Mouse (Mus musculus) neural tube, embryonic 15.5 days (tissue): ENCODE data around the gene Tedc1. TPM values are rescaled to one million over a fixed set of nuclear protein-coding genes. Genes with fewer than 3 reads are reported as not detected.

Source experiments
- ATAC-seq: fragments of 200-750 bp; cut with Nextera tagmentation; 2 replicates; pipeline ENCODE4 v1.8.0; 2017; ENCODE audit warnings: mild to moderate bottlenecking, moderate TSS enrichment, moderate library complexity; ENCODE audit not compliant: low FRiP score
- H3K27ac ChIP-seq: fragments of 300-500 bp; sonication (generic); replicated peaks from 2 replicates; pipeline ENCODE4 v1.5.1; 2015; ENCODE audit warnings: mild to moderate bottlenecking, inconsistent platforms
- H3K27me3 ChIP-seq: fragments of 300-500 bp; sonication (generic); replicated peaks from 2 replicates; pipeline ENCODE4 v1.6.1; 2015; ENCODE audit warnings: inconsistent platforms
- H3K36me3 ChIP-seq: fragments of 300-500 bp; sonication (generic); 2 replicates; pipeline ENCODE4 v1.6.1; 2015; ENCODE audit warnings: inconsistent platforms
- H3K4me1 ChIP-seq: fragments of 300-500 bp; sonication (generic); 2 replicates; pipeline ENCODE4 v1.6.1; 2015; ENCODE audit warnings: inconsistent platforms
- H3K4me2 ChIP-seq: fragments of 300-500 bp; sonication (generic); 2 replicates; pipeline ENCODE4 v1.6.1; 2015; ENCODE audit warnings: inconsistent platforms, mild to moderate bottlenecking, moderate library complexity
- H3K4me3 ChIP-seq: fragments of 300-500 bp; sonication (generic); replicated peaks from 2 replicates; pipeline ENCODE4 v1.5.1; 2015; ENCODE audit warnings: mild to moderate bottlenecking, inconsistent platforms
- H3K9ac ChIP-seq: fragments of 300-500 bp; sonication (generic); replicated peaks from 2 replicates; pipeline ENCODE4 v1.6.1; 2015; ENCODE audit warnings: mild to moderate bottlenecking, inconsistent platforms
- H3K9me3 ChIP-seq: fragments of 300-500 bp; sonication (generic); replicated peaks from 2 replicates; pipeline ENCODE4 v1.6.1; 2016; ENCODE audit warnings: inconsistent platforms
- WGBS: fragments of 180-500 bp; shearing (Covaris S2); methylation state at CpG from one replicate; pipeline ENCODE4 v1.1.7; 2015; ENCODE audit warnings: mixed read lengths; 5-methylcytosine and 5-hydroxymethylcytosine counted together
- polyA plus RNA-seq: library from polyadenylated mRNA; unstranded; fragments of >200 nt; fragmentation: Nextera tagmentation; extraction: Ambion mirVana; gene quantifications from 2 replicates; pipeline ENCODE4 v1.2.1, GENCODE M21; 2015

Tedc1 gene
- 19.6 and 36.6 TPM in 2 replicates for polyA plus RNA-seq

DNA sequence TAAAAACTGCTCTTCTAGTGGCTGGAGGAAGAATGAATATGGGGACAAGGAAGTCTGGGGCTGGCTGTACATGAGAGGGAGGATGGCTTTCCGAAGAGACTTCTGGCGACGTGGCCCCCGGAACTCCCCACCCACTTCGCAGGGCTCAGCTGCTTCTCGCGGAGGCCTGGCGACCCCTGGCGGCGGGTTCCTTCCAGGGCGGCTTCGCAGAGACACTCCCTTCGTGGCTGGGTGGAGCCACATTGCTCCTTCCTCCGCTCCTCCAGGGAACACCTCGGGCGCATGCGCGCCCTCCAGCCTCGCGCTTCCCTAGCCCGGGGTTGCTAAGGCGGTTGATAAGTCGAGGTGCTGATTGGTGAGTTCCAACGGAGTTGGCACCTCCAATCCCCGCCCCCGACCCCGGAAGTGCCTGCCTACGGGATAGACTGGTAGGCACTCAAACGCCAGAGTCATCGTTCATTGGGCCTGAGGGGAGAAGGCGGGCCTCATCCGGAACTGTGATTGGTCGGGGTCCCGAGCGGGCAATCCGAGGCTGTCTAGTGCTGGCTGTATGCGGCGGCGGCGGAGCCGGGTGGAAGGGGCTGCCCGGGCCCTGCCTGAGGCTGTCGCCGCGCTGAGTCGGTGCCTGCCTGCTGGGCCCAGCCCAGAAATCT is at the start of gene Tedc1:
Tedc1 (plus strand) TSS at position 535 of the 653 bp plus-strand sequence.
- ATAC-seq = peak; percentile 97
- H3K9ac ChIP-seq = peak within 1 kb of the TSS; percentile 53
- no peaks in the 10 kb centered on the region for H3K9me3 ChIP-seq
- H3K4me2 ChIP-seq = peak within 1 kb of the TSS; percentile 97
- peak within 1 kb of the TSS; percentile 79 for H3K27ac ChIP-seq
- peaks cover 36% of the 10 kb centered on the region for H3K4me1 ChIP-seq
- WGBS = under 1% methylated on average over 46 of the region's 46 CpGs
- peak within 1 kb of the TSS; percentile 63 for H3K4me3 ChIP-seq
- no peaks in the 10 kb centered on the region for H3K36me3 ChIP-seq
- peaks cover 17% of the 10 kb centered on the region for H3K27me3 ChIP-seq

DNA sequence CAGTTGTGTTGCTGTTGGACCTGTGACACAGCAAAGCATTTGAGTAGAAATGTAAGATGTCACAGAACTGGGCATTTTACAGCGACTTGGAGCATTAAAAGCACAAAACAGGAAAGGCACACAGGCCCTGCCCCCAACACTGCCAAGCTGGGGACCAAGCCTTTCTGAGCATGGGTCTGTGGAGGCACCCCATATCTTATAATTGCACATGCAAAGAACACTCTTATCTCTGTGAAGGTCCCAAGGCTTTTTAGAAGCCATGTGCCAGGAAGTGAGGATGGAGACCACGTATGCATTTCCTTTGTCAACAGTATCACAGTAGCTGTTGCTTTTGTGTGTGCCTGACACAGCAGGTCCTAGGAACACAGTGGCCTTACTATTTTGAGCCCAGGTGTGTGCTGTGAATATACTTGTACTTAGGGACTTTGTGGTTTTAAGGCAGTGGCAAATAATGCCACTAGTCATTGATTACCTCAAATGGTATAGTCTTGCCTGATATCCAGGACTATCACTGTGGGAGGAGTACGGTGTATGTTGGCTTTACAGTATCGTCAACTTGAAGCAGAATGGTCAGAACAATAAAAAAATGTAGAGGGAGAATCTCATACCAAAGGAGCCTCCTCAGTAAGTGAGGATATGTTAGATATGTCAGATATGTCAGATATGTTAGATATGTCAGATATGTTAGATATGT is 48.6 kb upstream of the Tedc1 start:
- H3K4me1 ChIP-seq = peaks cover 49% of the 10 kb centered on the region
- H3K36me3 ChIP-seq = no peaks in the 10 kb centered on the region
- H3K4me2 ChIP-seq = no peak overlapping the region
- no peaks in the 10 kb centered on the region for H3K9me3 ChIP-seq
- H3K4me3 ChIP-seq = no peak overlapping the region
- 83% methylated on average over 4 of the region's 4 CpGs for WGBS
- H3K9ac ChIP-seq = no peak overlapping the region
- H3K27me3 ChIP-seq = no peaks in the 10 kb centered on the region
- ATAC-seq = no peak
- H3K27ac ChIP-seq = no peak overlapping the region

DNA sequence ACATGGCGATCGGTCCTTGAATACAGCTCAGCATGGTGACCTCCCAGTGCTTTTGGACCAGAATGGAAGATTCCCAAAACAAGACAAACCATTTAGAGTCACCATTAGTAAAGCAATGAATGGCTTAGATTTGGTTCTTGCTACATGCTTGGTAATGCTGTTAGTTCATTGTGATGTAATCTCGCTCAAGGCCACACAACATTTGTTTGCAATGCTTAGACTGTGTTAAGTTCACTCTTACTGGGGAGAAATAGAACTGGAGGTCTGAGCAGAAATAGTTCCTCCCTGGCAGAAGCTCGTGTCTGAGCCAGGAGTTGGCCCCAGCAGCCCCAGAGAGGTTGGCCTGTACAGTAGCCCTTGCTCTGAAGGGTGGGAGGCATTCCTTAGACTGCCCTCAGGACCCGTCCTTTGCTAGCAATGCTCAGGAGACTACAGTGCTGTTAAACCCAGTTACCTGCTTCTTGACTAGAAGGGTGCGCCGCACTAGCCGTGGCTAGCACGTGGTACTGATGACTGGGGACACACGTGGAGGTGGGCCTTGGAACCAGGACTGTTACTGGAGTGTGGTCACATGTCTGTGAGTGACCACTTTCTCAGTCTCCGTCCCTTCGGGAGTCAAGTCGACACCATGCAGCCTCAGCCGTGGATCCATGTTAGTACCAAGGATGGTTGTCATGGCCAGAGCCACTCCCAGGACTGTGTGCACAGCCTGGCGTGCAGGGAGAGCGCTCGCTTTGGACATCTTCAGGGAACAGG is 47.5 kb upstream of the Tedc1 start:
- no peak for ATAC-seq
- H3K27ac ChIP-seq = no peak overlapping the region

DNA sequence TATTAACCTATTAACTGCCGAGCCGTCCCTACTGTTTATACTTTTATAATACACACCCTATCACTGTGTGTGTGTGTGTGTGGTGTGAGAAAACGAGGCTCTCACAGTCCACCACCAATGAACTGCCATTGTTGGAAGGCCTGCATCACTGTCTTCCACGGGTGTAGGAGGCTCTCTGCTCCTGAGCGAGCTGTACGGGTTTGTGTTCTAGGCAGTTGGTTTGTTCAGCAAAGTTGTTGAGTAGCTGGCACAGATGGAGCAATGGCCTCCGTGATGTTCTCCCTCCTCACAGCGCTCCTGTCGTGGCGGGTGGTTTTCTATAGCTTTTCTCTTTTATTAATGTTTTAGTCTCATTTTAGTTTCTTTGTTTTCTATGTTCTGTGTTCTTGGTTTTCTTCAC is 46.4 kb upstream of the Tedc1 start:
- WGBS = 73% methylated on average over 10 of the region's 10 CpGs
- no peak overlapping the region for H3K4me3 ChIP-seq
- H3K27me3 ChIP-seq = no peaks in the 10 kb centered on the region
- H3K36me3 ChIP-seq = peaks cover 16% of the 10 kb centered on the region
- no peak for ATAC-seq
- no peak overlapping the region for H3K4me2 ChIP-seq
- H3K4me1 ChIP-seq = peaks cover 36% of the 10 kb centered on the region
- H3K27ac ChIP-seq = no peak overlapping the region
- H3K9me3 ChIP-seq = no peaks in the 10 kb centered on the region
- H3K9ac ChIP-seq = no peak overlapping the region

More for the DNA sequence above, 47.5 kb upstream of the Tedc1 start:
- Histone ChIP-seq H3K4me1 (peaks cover 42% of the 10 kb centered on the region), H3K27me3 (no peaks in the 10 kb centered on the region), H3K4me3 (no peak overlapping the region), H3K9ac (no peak overlapping the region), H3K36me3 (peaks cover 5% of the 10 kb centered on the region; the same call in 1 of the 2 replicates), H3K9me3 (no peaks in the 10 kb centered on the region), H3K4me2 (no peak overlapping the region)
- WGBS = 86% methylated on average over 17 of the region's 17 CpGs

DNA sequence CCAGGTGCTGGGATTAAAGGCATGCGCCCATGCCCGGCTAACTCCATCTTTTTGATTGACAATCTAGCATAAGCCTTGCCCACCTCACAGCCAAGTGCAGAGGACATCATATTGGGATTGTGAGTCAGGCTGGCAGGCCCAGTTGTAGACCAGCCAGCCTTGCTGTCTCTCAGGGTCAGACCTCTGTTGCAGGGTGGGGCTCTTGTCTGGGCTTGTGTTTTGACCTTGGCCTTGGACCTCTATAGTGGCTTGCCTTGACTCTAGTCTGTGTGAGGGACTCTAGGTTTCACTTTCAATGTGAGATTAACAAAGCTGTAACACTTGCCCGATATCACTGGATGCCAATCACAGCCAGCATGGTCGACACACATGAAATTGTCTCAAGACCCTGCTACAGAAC is 42.1 kb upstream of the Tedc1 start:
- Histone ChIP-seq H3K4me1 (peaks cover 23% of the 10 kb centered on the region), H3K9ac (no peak overlapping the region), H3K9me3 (no peaks in the 10 kb centered on the region), H3K4me2 (no peak overlapping the region), H3K36me3 (peaks cover 45% of the 10 kb centered on the region), H3K27me3 (no peaks in the 10 kb centered on the region), H3K27ac (no peak overlapping the region), H3K4me3 (no peak overlapping the region)
- ATAC-seq = no peak
- 93% methylated on average over 4 of the region's 4 CpGs for WGBS

DNA sequence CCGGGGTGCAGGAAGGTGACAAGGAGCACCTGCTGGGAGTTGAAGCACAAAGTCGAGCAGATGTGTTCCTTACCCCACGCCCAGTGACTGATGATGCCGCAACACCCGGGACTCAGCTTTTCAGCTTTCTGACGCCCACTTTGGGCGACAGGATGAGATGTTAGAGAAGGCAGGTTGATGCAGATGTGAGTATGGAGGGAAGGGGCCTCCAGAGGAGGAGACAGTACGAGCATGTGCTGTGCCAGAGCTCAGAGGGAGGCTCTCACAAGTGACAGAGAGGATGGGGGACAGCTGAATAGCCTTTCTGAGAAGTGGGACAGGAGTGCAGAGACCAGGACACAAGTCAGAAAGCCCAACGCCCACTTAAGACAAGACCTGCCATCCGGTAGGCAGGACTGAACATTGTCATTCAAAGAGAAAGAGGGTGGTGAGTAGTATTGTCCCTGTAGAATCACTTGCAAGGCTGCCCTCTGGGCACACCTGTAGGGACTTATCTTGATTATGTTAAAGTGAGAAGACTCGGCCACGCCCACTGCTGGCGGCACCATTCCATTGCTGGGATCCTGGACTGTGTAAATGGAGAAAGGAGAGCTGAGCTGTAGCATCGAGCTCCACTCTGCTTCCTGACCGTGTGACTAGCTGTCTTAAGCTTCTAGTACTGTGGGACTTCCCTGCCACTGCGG is 41.2 kb upstream of the Tedc1 start:
- Histone ChIP-seq H3K27ac (no peak overlapping the region), H3K36me3 (peaks cover 45% of the 10 kb centered on the region), H3K27me3 (no peaks in the 10 kb centered on the region), H3K4me2 (no peak overlapping the region), H3K4me1 (peaks cover 16% of the 10 kb centered on the region), H3K9ac (no peak overlapping the region), H3K9me3 (no peaks in the 10 kb centered on the region), H3K4me3 (no peak overlapping the region)
- 91% methylated on average over 16 of the region's 16 CpGs for WGBS
- ATAC-seq = no peak

DNA sequence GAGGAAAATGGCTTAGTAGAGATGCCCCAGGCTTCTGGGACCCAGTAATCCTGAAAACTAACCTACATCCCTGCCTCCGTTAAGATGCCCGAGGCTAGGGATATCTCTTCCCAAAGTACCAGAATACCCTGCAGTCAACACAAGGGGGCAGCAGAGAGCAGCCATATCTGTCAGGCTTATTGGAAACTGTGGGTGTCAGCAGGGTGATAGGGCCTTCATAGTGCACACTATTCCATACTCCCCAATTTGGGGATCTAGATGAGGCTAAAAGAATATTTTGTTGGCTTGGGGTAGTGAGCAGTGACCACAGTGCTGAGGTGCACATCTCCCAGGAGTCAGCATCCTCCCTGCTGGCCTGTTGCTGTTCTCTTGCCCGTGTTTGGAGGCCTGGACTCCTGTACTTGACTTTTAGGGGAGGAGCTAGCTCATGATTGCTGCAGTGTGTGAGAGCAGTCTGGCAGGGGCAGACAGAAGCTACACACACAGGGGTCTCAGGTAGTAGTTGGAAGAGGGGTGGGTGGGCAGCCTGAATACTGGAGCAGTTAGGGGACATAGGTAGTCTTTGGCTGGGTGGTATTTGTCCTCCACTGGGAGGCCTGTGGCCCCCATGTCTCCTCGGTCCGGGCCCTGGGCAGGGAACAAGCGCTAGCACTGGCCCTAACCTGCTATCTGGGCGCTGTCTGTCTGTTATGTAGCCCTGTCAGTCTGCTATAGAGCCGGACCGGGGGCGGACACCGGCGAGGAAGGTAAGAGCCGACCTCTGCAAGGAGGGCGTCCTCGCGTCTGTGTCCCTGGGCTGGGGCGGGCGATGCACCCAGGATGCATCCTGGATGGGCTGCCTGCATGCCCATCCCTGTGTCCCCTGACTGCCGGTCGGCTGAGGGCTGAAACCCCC is 36.5 kb upstream of the Tedc1 start:
- H3K27ac ChIP-seq = no peak overlapping the region
- peaks cover 73% of the 10 kb centered on the region for H3K36me3 ChIP-seq
- no peaks in the 10 kb centered on the region for H3K27me3 ChIP-seq
- 86% methylated on average over 20 of the region's 20 CpGs for WGBS
- ATAC-seq = peak; percentile 53; the same call in 1 of the 2 replicates
- no peaks in the 10 kb centered on the region for H3K4me1 ChIP-seq
- no peak overlapping the region for H3K9ac ChIP-seq
- no peak overlapping the region for H3K4me2 ChIP-seq
- H3K4me3 ChIP-seq = no peak overlapping the region
- H3K9me3 ChIP-seq = no peaks in the 10 kb centered on the region

DNA sequence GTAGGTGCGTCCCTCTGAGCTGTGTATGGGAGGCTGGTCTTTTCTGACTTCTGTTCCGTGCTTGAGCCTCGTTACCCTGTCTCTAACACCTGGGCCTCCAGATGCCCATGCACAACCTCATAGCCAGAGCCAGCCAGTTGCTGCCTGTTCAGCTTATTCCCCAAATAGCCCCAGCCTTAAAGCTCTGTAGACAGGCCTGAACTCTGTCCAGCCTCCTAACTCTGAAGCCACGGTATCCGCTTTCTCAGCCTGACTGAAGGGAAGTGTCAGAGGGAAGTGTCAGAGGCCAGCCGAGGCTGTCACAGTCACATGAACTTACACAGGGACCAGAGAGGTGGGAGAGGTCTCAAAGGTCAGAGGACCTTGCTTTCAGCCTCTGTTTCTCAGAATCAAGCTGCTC is 31.5 kb upstream of the Tedc1 start:
- ATAC-seq = no peak

DNA sequence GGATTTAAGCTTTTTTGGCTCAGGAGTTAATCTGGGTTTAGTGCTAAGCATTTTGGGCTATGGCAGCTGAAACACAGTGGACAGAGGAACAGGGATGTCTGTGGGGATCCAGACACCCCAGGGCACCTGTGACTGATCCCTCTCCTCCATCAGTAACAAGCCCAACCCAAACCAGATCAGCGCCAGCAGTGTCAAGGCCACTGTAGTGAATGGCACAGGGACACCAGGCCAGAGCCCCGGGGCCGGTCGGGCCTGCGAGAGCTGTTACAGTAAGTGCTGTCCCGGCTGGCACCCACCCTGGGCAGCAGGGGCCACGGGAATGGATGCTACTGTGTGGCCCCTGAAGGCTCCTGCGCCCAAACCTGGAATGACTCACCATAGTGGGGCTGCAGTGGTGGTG is 25.5 kb upstream of the Tedc1 start:
- Histone ChIP-seq H3K4me2 (no peak overlapping the region), H3K27ac (no peak overlapping the region), H3K27me3 (no peaks in the 10 kb centered on the region), H3K4me3 (no peak overlapping the region), H3K9me3 (no peaks in the 10 kb centered on the region), H3K4me1 (0 out of 2 replicates have a peak, but pooled peaks cover 5% of the 10 kb centered on the region), H3K36me3 (peaks cover 100% of the 10 kb centered on the region), H3K9ac (no peak overlapping the region)
- no peak for ATAC-seq
- WGBS = 92% methylated on average over 8 of the region's 8 CpGs

More for the DNA sequence above, 31.5 kb upstream of the Tedc1 start:
- WGBS = 86% methylated on average over 6 of the region's 6 CpGs
- Histone ChIP-seq H3K27me3 (no peaks in the 10 kb centered on the region), H3K9me3 (no peaks in the 10 kb centered on the region), H3K36me3 (peaks cover 94% of the 10 kb centered on the region), H3K4me2 (no peak overlapping the region), H3K27ac (no peak overlapping the region), H3K4me1 (no peaks in the 10 kb centered on the region), H3K4me3 (no peak overlapping the region), H3K9ac (no peak overlapping the region)

DNA sequence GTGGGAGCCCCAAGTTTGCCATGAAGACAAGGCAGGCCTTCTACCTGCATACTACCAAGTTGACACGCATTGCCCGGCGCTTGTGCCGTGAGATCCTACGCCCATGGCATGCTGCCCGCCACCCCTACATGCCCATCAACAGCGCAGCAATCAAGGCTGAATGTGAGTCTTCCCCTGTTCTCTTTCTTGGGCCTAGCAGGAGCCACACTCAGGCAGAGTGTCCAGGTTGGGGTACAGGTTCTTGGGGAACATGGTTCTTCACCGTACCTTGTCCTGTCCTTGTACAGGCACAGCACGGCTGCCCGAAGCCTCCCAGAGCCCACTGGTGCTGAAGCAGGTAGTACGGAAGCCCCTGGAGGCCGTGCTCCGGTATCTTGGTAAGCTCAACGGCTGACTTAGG is 24.6 kb upstream of the Tedc1 start:
- Histone ChIP-seq H3K27me3 (no peaks in the 10 kb centered on the region), H3K9me3 (no peaks in the 10 kb centered on the region), H3K4me3 (no peak overlapping the region), H3K4me1 (0 out of 2 replicates have a peak, but pooled peaks cover 5% of the 10 kb centered on the region), H3K36me3 (peaks cover 100% of the 10 kb centered on the region), H3K4me2 (no peak overlapping the region), H3K9ac (no peak overlapping the region), H3K27ac (no peak overlapping the region)
- 96% methylated on average over 14 of the region's 14 CpGs for WGBS
- no peak for ATAC-seq
